Mouse (Mus musculus) retina, adult 2 months (tissue): ENCODE results near the gene Olfr933.

Experiments used
- DNase-seq: peaks from one replicate; pipeline ENCODE4 v3.0.0-alpha.2; 2012; ENCODE audit warnings: low read depth, low spot score

Olfr933 gene

DNA sequence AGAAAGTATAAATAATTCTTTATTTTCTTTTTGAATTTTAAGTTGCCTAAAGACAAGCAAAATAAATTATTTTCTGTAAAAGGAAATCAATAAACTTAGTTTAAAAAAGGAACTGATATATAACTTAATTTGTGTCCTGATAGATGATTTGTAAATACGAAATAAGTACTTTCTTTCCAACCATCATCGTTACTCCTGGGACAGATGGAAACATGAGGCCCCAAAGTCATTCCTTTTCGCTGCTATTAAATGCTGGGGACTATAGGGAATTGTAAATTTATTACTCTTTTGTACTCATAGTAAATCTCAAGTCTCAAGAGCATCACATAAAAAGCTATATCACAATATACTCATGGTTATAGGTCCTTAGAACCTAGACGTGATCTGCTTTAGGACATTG is at the start of gene Olfr933:
TSS of gene Olfr933 (plus strand) at position 301 of the 400 bp plus-strand sequence.
- DNase-seq = no peak

DNA sequence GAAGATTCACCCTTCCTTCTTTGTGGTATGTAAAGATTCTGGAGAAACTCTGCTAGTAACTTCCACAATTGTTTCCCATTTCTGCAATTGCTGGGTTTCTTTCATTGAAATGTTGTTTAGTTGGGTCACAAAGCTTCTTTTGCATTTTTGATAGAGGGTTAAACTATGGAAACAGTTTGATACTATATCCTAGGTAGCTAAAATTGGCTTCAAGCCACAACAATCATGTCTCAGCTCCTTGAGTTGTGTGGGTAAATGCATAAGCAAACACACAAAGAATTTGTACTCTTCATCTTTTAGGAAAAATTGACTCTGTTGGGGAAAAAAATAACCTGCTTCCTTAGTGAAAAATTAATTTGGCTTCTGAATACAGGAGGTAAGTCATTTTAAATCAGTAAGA is 42.6 kb upstream of the Olfr933 start, which contains the start of gene Olfr930:
TSS of gene Olfr930 (plus strand) at position 301 of the 400 bp plus-strand sequence.
- DNase-seq = no peak

DNA sequence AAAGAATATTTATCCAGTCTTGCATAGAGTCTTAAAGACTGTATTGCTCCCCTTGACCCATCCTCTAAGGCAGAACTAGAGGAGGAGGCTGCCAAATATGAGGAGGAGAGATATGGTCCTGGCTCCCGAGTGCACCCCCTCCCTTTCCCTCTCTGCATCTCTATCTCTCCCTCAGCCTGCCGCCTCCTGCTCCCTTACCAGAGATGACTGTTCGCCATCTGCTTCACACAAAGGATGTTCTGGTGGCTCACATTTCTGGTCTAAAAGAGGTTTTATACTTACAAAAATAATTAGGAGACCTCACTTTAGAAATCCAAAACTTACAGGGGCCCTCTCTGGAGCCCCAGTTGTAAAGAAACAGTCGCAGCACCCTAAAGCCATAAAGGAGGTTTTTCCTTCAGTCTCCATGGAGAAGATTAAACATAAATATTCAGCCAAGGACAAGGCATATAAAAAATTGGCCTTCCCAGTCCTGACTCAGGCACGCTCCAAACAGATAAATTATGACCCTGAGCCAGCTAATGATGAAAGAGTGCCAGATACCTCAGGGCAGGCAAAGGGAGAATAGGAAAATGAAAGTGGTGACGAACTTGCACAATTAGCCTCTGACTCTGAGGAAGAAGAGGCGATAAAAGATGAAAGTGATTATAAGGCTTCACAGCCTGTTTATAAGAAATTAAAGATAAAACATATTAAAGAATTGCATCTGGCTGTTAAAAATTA is 18.6 kb upstream of the Olfr933 start:
- no peak for DNase-seq

DNA sequence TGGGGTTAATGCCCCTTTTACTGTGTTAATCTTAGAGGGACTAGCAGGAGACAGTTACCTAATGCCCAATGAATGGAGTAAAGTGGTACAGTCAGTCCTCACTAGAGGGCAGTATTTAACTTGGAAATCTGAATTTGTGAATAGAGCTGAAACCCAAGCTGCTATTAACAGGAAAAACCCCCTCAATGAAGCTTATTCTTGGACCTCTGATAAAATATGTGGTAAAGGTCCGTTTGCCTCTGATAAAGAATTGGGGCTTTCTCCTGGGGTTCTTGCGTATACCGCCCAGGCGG is 18.0 kb upstream of the Olfr933 start:
- DNase-seq = no peak

GRCm38 (mm10) chr9:38988215-38988614 is 16.1 kb downstream of the Olfr933 start, which contains the start of gene Olfr934:
Gene Olfr934 (minus strand): TSS chr9:38988315.
- no peak for DNase-seq

- DNase-seq = no peak
Measured at GRCm38 (mm10) chr9:38999583-38999982, 27.5 kb downstream of the Olfr933 start, which contains the start of gene Olfr935. Gene Olfr935 (minus strand): TSS chr9:38999683.

DNA sequence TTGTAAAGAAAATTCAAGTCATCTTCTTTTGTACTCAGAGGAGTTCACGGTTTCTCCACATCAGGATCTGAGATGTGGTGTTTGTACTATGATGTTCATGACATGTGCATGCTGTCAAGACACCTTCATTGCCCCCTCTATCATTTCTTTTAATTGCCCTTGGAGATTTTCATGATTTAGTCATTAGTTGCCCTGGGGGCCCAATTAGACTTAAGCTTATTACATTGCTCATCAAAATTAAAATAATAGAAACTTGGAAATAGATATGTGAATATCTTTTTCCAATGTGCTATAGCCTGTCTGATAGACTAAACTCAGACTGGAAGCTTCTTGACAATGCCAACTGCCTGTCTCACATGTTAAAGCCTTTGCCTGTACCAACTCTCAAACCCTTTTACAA is 51.2 kb downstream of the Olfr933 start, which contains the start of gene Olfr146:
TSS of gene Olfr146 (minus strand) at position 101 of the 400 bp plus-strand sequence.
- DNase-seq = no peak
